Mouse (Mus musculus) heart, embryonic 10.5 days (tissue): ENCODE measurements around the gene Wdr90. TPM values are rescaled to one million over a fixed set of nuclear protein-coding genes. Genes with fewer than 3 reads are reported as not detected.
A peak's percentile ranks its signal among the peaks of the same experiment; 100 is the strongest.

ENCODE experiments used
- DNase-seq: peaks from one replicate; pipeline ENCODE4 v3.0.0-alpha.2; 2017; ENCODE audit warnings: low spot score
- H3K27ac ChIP-seq: fragments of 300-500 bp; sonication (generic); 2 replicates; pipeline ENCODE4 v1.5.1; 2016; ENCODE audit warnings: mild to moderate bottlenecking
- H3K27me3 ChIP-seq: fragments of 300-500 bp; sonication (generic); 2 replicates; pipeline ENCODE4 v1.6.1; 2016; ENCODE audit warnings: mild to moderate bottlenecking; ENCODE audit not compliant: poor library complexity, insufficient read depth, severe bottlenecking
- H3K36me3 ChIP-seq: fragments of 300-500 bp; sonication (generic); 2 replicates; pipeline ENCODE4 v1.6.1; 2016; ENCODE audit warnings: mild to moderate bottlenecking, moderate library complexity
- H3K4me1 ChIP-seq: fragments of 300-500 bp; sonication (generic); 2 replicates; pipeline ENCODE4 v1.6.1; 2016; ENCODE audit warnings: mild to moderate bottlenecking
- H3K4me3 ChIP-seq: fragments of 300-500 bp; sonication (generic); 2 replicates; pipeline ENCODE4 v1.5.1; 2016; ENCODE audit warnings: mild to moderate bottlenecking, moderate library complexity
- H3K9me3 ChIP-seq: fragments of 300-500 bp; sonication (generic); 2 replicates; pipeline ENCODE4 v1.6.1; 2016; ENCODE audit warnings: mild to moderate bottlenecking, moderate library complexity
- WGBS: fragments of 180-500 bp; shearing (Covaris S2); methylation state at CpG from one replicate; pipeline ENCODE4 v1.1.7; 2016; 5-methylcytosine and 5-hydroxymethylcytosine counted together
- polyA plus RNA-seq: library from polyadenylated mRNA; unstranded; fragments of >200 nt; fragmentation: Nextera tagmentation; extraction: Ambion mirVana; gene quantifications from 2 replicates; pipeline ENCODE4 v1.2.1, GENCODE M21; 2016

Gene Wdr90
- polyA plus RNA-seq, 1 experiment from 2014 or later: 22.4 TPM

DNA sequence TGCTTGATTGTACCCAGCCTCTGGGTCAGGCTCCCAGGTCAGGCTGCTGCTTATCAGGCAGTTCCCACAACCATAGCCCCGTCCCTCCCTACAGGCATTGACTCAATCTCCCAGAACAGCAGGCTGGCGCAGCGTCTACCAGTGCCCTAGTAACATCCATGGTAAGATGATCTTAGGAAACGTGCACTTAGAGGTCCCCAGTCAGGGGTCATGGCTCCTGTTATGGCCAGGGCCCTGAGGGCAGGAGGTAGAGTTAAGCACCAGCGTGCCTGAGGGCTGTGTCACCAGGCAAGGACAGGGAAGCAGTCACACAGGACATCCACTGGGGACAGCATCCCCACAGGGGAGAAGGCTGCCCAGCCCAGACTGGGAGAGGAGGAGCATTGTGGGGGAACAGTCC, 21.0 kb upstream of the Wdr90 start:
- DNase-seq: no peak
- Histone ChIP-seq H3K4me3 (no peak overlapping the region), H3K27me3 (no peaks in the 10 kb centered on the region), H3K9me3 (no peaks in the 10 kb centered on the region), H3K36me3 (peaks cover 56% of the 10 kb centered on the region), H3K27ac (peak overlapping the region; percentile 66; the same call in 1 of the 2 replicates), H3K4me1 (peaks cover 58% of the 10 kb centered on the region)
- 25% methylated on average over 5 of the region's 5 CpGs for WGBS

GRCm38 (mm10) chr17:25881691-25882090, 20.4 kb upstream of the Wdr90 start:
- Histone ChIP-seq H3K9me3 (no peaks in the 10 kb centered on the region), H3K27ac (peak overlapping the region; percentile 66), H3K4me1 (peaks cover 62% of the 10 kb centered on the region), H3K4me3 (no peak overlapping the region), H3K27me3 (no peaks in the 10 kb centered on the region), H3K36me3 (peaks cover 56% of the 10 kb centered on the region)
- DNase-seq: no peak
- WGBS: 40% methylated on average over 4 of the region's 4 CpGs

DNA sequence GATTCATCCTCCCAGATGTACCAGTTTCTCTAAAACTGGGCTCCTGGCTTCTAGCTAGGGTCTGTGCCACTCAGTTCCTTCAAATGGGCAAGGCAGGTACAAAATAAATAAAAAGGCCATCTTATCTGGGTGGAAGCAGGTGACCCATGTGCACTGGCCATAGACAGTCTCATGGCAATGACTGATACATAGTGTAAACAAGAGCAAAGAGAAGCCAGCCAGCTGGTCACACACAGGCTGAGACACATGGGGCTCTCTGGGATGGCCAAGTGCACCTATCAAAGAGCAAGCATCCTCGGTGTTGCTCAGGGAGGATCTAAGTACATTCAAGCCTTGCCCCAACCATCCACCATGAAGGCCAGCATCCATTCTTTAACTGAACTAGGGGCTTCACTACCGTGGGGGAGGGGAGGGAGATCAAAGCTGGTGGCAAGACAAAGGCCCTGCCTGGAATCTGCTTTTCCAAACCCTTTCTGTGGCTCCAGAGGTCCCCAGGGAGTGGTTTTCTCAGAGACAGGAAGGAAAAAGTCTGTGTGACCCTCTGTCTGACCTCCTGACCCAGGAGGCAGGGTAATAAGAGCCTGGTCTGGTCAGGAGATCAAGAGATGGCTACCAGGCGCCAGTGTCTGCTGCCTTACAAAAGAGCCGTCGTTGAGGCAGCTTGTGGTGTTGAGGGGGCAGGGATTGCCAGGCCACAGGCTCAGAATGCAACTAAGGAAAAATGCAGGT, 19.8 kb upstream of the Wdr90 start:
- no peaks in the 10 kb centered on the region for H3K9me3 ChIP-seq
- WGBS: 13% methylated on average over 5 of the region's 5 CpGs
- peak overlapping the region; percentile 66 for H3K27ac ChIP-seq
- DNase-seq: no peak
- peaks cover 69% of the 10 kb centered on the region for H3K4me1 ChIP-seq
- H3K27me3 ChIP-seq: no peaks in the 10 kb centered on the region
- H3K4me3 ChIP-seq: no peak overlapping the region
- H3K36me3 ChIP-seq: peaks cover 56% of the 10 kb centered on the region

- no peak within 1 kb of the TSS for H3K4me3 ChIP-seq
- H3K27ac ChIP-seq: peak within 1 kb of the TSS; percentile 66
Observed at GRCm38 (mm10) chr17:25880196-25880910, 19.1 kb upstream of the Wdr90 start, which contains the start of gene Wfikkn1. Gene Wfikkn1 (minus strand): TSS chr17:25880858.

DNA sequence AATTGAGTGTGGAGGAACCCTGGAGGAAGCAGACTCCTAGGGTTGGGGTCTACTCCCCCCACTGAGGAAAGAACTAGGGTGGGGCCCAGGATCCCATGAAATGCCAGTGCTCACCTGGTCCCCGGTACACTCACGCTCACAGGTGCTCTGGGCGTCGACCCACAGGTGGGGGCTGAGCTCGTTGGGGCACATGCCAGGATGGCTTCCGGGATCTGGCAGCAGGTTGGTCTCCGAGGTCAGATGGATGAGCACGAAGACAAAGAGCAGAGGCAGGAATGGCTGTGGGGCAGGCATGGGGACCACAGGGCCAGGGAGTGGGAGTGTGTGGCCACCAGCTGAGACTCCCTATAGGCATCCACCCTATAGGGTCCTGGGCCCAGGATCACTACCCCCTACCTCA, 18.4 kb upstream of the Wdr90 start:
- H3K27ac ChIP-seq: peak overlapping the region; percentile 66; the same call in 1 of the 2 replicates
- peaks cover 48% of the 10 kb centered on the region for H3K36me3 ChIP-seq
- WGBS: 81% methylated on average over 8 of the region's 8 CpGs

More at GRCm38 (mm10) chr17:25880196-25880910, 19.1 kb upstream of the Wdr90 start, which contains the start of gene Wfikkn1:
- H3K4me1 ChIP-seq: peaks cover 71% of the 10 kb centered on the region
- H3K36me3 ChIP-seq: peaks cover 54% of the 10 kb centered on the region
- no peak for DNase-seq
- no peaks in the 10 kb centered on the region for H3K9me3 ChIP-seq
- H3K27me3 ChIP-seq: no peaks in the 10 kb centered on the region
- WGBS: 42% methylated on average over 5 of the region's 5 CpGs

DNA sequence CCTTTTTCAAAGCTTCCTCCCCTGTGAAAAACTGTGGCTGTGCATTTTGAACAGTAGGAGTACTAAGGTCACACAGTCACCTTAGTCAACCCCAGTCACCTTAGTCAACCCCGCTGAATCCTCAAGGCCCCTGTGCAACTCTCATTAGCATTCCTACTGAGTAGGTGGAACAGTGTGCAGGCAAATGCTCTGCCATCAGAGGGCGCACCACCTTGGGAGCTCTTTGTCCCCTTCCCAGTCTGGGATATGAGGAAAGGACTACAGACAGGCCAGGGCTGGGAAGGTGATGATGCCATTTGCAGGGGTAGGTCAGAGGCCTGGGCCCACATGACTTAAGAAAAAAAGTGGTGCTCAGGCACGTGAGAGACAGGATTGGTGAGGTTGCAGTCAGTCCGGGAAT, 18.0 kb upstream of the Wdr90 start:
- DNase-seq: no peak
- Histone ChIP-seq H3K27me3 (no peaks in the 10 kb centered on the region), H3K36me3 (peaks cover 43% of the 10 kb centered on the region), H3K27ac (no peak overlapping the region), H3K4me1 (peaks cover 74% of the 10 kb centered on the region), H3K9me3 (no peaks in the 10 kb centered on the region), H3K4me3 (no peak overlapping the region)
- WGBS: 66% methylated on average over 4 of the region's 4 CpGs

More for the DNA sequence above, 18.4 kb upstream of the Wdr90 start:
- no peak for DNase-seq
- peaks cover 71% of the 10 kb centered on the region for H3K4me1 ChIP-seq
- H3K27me3 ChIP-seq: no peaks in the 10 kb centered on the region
- no peaks in the 10 kb centered on the region for H3K9me3 ChIP-seq
- no peak overlapping the region for H3K4me3 ChIP-seq

DNA sequence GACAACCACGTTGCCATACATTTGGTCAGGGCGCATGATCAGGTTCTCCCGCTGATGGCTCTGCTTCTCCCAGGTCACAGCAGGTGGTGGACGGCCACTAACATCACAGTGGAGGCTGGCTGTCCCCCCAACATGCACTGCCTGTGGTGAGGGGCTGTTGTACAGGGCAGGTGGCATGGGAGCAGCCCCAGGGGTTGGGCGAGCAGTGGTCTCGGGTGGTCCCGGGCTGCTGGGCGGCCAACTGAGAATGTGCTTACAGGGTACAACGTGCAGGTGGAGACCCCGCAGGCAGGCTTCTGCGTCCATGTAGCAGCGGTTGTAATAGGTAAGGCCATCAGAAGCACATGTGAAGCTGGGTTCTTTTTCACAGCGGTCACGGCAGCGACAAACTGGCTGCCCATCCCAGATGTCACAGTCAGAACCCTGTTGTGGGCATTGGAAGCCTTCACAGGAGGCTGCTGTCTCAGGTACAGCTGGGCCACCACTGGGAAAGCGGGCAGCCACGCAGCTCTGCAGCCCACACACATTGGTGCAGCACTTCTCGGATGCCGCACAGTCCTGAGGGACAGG, 17.4 kb upstream of the Wdr90 start:
- Histone ChIP-seq H3K4me3 (no peak overlapping the region), H3K27me3 (no peaks in the 10 kb centered on the region), H3K9me3 (no peaks in the 10 kb centered on the region), H3K36me3 (peaks cover 37% of the 10 kb centered on the region), H3K27ac (no peak overlapping the region), H3K4me1 (peaks cover 77% of the 10 kb centered on the region)
- no peak for DNase-seq
- 93% methylated on average over 19 of the region's 19 CpGs for WGBS

GRCm38 (mm10) chr17:25877741-25878610, 16.7 kb upstream of the Wdr90 start:
- WGBS: 91% methylated on average over 32 of the region's 32 CpGs
- Histone ChIP-seq H3K4me3 (no peak overlapping the region), H3K27me3 (no peaks in the 10 kb centered on the region), H3K36me3 (peaks cover 30% of the 10 kb centered on the region), H3K27ac (no peak overlapping the region), H3K4me1 (peaks cover 70% of the 10 kb centered on the region), H3K9me3 (no peaks in the 10 kb centered on the region)
- no peak for DNase-seq

- no peak for DNase-seq
- 90% methylated on average over 3 of the region's 3 CpGs for WGBS
- Histone ChIP-seq H3K36me3 (peaks cover 21% of the 10 kb centered on the region), H3K27me3 (no peaks in the 10 kb centered on the region), H3K4me1 (peaks cover 62% of the 10 kb centered on the region), H3K9me3 (no peaks in the 10 kb centered on the region), H3K4me3 (no peak overlapping the region), H3K27ac (no peak overlapping the region)
Observed at GRCm38 (mm10) chr17:25877025-25877424, 15.7 kb upstream of the Wdr90 start.

- no peaks in the 10 kb centered on the region for H3K9me3 ChIP-seq
- no peaks in the 10 kb centered on the region for H3K27me3 ChIP-seq
- H3K4me3 ChIP-seq: peak overlapping the region; percentile 81
- WGBS: 71% methylated on average over 10 of the region's 10 CpGs
- 0 out of 2 replicates have a peak overlapping the region, but pooled peaks have one; percentile 92 for H3K27ac ChIP-seq
- H3K4me1 ChIP-seq: peaks cover 56% of the 10 kb centered on the region
- no peak for DNase-seq
- H3K36me3 ChIP-seq: peaks cover 21% of the 10 kb centered on the region
Observed at GRCm38 (mm10) chr17:25876347-25876915, 15.1 kb upstream of the Wdr90 start.

- Histone ChIP-seq H3K27ac (peak overlapping the region; percentile 92), H3K4me1 (peaks cover 47% of the 10 kb centered on the region), H3K9me3 (no peaks in the 10 kb centered on the region), H3K27me3 (no peaks in the 10 kb centered on the region), H3K4me3 (peak overlapping the region; percentile 81), H3K36me3 (peaks cover 21% of the 10 kb centered on the region)
- WGBS: 2% methylated on average over 59 of the region's 59 CpGs
- DNase-seq: peak; percentile 95
Observed at GRCm38 (mm10) chr17:25875171-25876136, 14.2 kb upstream of the Wdr90 start.
